Mouse (Mus musculus): Measurements from ENCODE around the gene Ppp1r18. TPM values are rescaled to one million over a fixed set of nuclear protein-coding genes. Genes with fewer than 3 reads are reported as not detected.

The Ppp1r18 gene
- 139 TPM for polyA plus RNA-seq (2015; fragmentation: Illumina TruSeq; extraction: RNeasy Lipid Tissue Mini Kit (QIAGEN cat#74804); ENCODE audit: insufficient read depth, low replicate concordance)

DNA sequence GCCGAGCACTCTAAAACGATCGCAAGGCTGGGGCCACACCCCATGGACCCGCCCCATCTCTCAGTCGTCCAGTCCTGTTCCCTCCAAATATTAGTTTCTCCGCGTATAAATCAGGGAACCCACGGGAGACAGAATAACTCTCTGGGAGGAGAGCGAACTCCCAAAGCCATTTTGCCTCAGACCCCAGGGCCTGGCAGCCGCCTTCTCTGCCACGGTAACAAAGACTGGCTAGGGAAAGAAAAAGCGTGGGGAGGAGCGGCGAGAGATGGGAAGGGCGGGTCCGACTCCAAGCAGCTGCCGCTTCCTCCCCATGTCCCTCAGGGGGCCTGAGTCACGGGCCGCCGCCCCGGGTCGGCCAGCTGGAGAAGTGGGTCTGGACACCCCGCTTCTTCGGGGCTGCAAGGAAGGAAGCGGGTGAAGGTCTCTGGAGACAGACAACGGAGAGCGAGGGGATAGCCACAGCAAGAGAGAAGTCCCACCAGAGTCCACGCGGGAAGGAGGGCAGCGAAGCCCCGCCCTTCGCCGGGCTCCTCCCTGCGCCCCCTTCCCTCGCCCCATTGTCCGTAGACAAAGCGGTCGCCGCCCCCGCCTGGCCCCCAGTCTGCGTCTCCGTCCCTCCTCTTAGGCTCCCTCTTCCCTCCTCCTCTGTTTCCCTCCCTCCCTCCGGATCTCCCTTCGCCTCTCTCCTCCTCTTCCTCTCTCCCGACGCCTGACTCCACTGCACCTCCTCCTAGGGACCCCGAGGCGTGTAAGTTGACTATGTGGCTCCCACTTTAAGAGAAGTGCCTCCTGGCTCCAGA lies at the start of gene Ppp1r18:
TSS of gene Ppp1r18 (plus strand) at position 113 of the 800 bp plus-strand sequence.

GRCm38 (mm10) chr17:35821439-35822430 lies 43.7 kb upstream of the Ppp1r18 start, which contains the start of gene Ier3:
Gene Ier3 (plus strand): TSS chr17:35821684.

GRCm38 (mm10) chr17:35822964-35823937 lies 42.1 kb upstream of the Ppp1r18 start, which contains the start of gene Flot1:
Gene Flot1 (plus strand): TSS chr17:35823230.

DNA sequence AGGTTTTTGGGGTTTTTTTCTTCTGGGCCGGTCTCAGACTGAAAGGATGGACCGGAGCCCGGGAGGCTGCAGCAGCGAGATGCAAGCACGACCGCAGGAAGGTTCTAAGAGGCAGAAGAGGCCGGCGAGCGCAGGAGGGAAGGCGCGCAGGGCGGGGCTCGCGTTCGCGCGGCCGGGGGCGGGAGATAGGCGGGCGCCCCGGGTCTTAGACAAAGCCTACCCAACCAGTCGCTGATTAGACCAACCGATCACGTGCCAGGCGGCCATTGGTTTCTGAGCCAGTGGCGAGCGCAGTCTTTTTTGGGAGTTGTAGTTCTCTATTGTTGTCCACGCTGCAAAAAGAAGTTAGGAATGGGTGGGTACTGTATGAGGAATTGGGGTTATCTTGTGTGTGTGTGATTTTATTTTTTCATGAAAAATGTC lies 27.3 kb upstream of the Ppp1r18 start, which contains the start of gene Tubb5:
TSS of gene Tubb5 (minus strand) at position 185 of the 423 bp plus-strand sequence.

DNA sequence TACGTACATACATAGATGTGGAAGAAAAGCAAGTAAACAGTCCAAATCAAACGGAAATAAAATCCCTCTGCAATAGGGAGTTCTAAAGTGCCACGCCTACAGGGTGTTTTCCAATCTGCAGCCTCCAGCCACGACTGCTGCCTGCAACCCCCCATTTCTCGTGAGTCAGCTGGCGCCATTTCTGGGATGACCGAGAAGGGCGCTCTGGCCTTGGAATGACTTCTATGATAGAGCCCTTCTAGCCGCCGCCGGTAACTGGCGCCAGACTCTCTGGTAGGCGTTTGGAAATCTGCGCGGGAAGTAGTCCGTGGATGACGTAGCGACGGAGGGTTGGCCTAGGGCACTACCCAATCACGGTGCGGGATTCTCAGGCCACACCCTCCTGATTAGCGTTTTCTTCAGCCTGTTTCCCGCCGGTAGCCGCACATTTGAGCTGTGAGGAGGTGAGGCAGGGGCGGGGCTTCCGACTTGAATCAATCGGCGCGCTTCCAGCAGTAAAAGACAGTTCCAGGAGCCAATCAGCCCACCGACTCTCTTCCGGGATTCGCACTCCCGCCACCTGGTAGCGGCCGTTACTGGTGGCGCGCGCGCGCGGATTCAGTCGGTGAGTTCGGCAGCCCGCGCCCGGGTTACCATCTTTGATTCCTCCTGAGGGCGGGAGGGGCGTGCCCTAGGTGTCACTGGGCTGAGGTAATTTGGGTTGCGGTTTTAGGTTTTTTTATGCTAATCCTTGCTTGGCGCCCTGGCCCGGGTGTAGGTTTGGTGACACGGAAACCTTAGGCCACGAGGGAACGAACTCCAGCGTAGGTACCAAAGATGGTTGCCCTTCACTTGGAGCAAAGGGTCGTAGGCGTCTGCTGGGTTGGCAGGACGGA lies 24.1 kb upstream of the Ppp1r18 start, which contains the start of gene Mdc1:
TSS of gene Mdc1 (plus strand) at position 440 of the 875 bp plus-strand sequence.

DNA sequence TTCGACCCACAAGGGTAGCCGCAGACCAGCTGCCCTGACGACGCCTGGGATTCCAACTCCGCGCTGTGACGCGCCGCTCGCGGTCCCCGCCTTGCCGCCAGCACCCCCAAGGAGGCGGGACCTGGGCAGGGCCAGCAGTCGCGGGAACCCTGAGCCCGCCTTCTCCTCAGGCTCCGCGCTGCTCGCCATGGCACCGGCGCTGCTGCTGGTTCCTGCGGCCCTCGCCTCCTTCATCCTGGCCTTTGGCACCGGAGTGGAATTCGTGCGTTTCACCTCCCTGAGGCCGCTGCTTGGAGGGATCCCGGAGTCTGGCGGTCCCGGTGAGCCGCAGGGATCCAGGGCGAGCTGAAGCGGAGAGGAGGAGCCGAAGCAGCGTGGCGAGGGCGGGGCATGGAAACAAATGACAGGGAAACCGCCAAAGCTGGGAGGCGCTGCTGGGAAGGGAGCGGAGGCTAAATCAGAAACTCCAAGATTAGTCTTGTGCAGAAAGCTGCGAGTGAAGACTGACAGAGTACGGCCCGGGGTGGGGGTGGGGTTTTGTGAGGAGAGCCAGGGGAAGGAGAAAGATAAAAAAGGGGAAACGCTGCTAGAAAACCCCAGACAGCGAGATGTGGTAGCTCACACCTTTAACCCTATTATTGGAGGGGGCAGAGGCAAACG lies 4.1 kb upstream of the Ppp1r18 start, which contains the start of gene Nrm:
TSS of gene Nrm (plus strand) at position 121 of the 660 bp plus-strand sequence.

DNA sequence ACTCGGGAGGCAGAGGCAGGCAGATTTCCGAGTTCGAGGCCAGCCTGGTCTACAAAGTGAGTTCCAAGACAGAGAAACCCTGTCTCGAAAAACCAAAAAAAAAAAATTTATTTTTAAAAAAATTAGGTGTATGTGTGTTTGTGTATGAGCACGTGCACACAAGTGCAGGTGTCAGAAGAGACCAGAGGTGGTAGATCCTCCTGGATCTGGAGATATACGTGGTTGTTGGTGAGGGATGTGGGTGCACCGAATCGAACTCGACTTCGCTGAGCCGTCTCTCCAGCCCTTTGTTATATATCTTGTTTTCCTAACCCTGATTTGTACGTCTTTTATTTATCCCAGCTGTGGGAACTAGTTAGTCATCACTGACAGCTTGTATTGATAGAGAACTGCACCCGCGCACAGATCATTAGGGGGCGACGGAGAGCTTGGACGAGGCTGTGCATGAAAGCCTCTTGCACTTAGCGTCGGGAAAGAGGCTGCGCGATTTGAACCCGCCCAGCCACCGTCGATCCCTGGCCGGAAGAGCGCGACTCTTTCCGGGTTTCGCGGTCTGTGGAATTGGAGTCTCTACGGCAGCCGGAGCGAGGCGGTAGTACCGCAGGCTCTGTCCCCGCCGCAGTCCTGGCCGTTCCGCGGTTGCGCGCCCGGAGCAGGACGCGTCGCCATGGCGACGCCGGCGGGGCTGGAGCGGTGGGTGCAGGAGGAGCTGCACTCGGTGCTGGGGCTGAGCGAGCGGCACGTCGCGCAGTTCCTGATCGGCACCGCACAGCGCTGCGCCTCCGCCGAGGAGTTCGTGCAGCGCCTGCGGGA lies 14.1 kb downstream of the Ppp1r18 start, which contains the start of gene Dhx16:
TSS of gene Dhx16 (plus strand) at position 575 of the 813 bp plus-strand sequence.

GRCm38 (mm10) chr17:35896781-35897643 lies 31.6 kb downstream of the Ppp1r18 start, which contains the start of gene 2310061I04Rik:
Gene 2310061I04Rik (minus strand): TSS chr17:35897431.

GRCm38 (mm10) chr17:35909919-35910369 lies 44.6 kb downstream of the Ppp1r18 start, which contains the start of gene Atat1:
Gene Atat1 (minus strand): TSS chr17:35910075.

DNA sequence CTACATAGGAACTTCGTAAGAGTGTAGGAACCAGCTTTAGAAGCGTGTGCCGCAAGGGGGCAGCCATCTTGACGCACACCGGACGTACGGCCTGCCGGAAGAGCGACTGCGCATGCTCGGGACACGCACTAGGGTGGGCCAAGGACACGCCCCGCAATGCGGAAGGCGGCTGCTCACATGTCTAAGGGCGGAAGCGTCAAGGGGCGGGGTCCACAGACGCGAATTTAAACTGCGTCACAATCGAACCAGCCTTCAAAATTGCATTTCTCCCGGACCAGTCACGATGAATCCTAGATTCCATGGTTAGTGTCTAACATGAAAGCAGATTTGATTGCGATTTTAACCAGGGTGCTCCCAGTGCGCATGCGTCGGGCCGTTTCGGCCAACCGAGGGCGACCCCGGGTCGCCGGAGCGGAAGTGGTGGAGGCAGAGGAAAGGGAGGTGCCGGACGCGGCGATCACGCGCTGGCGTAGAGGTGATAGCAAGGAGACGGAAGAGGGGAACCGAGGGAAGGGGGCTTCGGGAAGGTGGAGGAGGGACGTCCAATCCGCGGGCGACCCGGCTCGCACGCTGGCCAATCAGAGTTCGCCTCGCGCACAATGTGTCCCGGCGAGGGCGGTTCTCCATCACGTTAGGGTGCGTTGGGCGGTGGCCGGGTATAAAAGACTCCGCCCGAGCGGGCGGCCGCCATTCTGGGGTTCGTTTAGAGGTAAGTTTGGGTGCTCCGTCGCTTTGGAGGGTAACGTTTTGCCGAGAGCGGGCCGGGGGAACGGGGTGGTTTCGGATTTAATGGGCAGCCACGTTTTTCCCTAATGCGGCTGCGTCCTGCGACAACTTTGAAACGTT lies 51.1 kb downstream of the Ppp1r18 start, which contains the start of the genes Mrps18b and Ppp1r10:
TSS of gene Mrps18b (minus strand) at position 93 of the 846 bp plus-strand sequence.
TSS of gene Ppp1r10 (plus strand) at position 138 of the 846 bp plus-strand sequence.

Other genes with a start within 250 kb of the Ppp1r18 start
- not detected for gene Gm9573, start 239.0 kb upstream of the Ppp1r18 start, polyA plus RNA-seq (2015; fragmentation: Illumina TruSeq; extraction: RNeasy Lipid Tissue Mini Kit (QIAGEN cat#74804); ENCODE audit: insufficient read depth, low replicate concordance)
- gene Mucl3, start 221.9 kb upstream of the Ppp1r18 start, polyA plus RNA-seq (2015; fragmentation: Illumina TruSeq; extraction: RNeasy Lipid Tissue Mini Kit (QIAGEN cat#74804); ENCODE audit: insufficient read depth, low replicate concordance), result not detected
- gene Vars2, start 198.0 kb upstream of the Ppp1r18 start, polyA plus RNA-seq (2015; fragmentation: Illumina TruSeq; extraction: RNeasy Lipid Tissue Mini Kit (QIAGEN cat#74804); ENCODE audit: insufficient read depth, low replicate concordance), result 10.5 TPM
- gene Gtf2h4, start 191.9 kb upstream of the Ppp1r18 start, polyA plus RNA-seq (2015; fragmentation: Illumina TruSeq; extraction: RNeasy Lipid Tissue Mini Kit (QIAGEN cat#74804); ENCODE audit: insufficient read depth, low replicate concordance), result 8.0 TPM
- gene Ddr1, start 161.0 kb upstream of the Ppp1r18 start, polyA plus RNA-seq (2015; fragmentation: Illumina TruSeq; extraction: RNeasy Lipid Tissue Mini Kit (QIAGEN cat#74804); ENCODE audit: insufficient read depth, low replicate concordance), result 5.6 TPM
- gene Ier3, start 43.9 kb upstream of the Ppp1r18 start, polyA plus RNA-seq (2015; fragmentation: Illumina TruSeq; extraction: RNeasy Lipid Tissue Mini Kit (QIAGEN cat#74804); ENCODE audit: insufficient read depth, low replicate concordance), result 3.4 TPM
- gene Flot1, start 42.4 kb upstream of the Ppp1r18 start, polyA plus RNA-seq (2015; fragmentation: Illumina TruSeq; extraction: RNeasy Lipid Tissue Mini Kit (QIAGEN cat#74804); ENCODE audit: insufficient read depth, low replicate concordance), result 27.5 TPM
- 222 TPM for gene Tubb5, start 27.3 kb upstream of the Ppp1r18 start, polyA plus RNA-seq (2015; fragmentation: Illumina TruSeq; extraction: RNeasy Lipid Tissue Mini Kit (QIAGEN cat#74804); ENCODE audit: insufficient read depth, low replicate concordance)
- 59.7 TPM for gene Mdc1, start 24.1 kb upstream of the Ppp1r18 start, polyA plus RNA-seq (2015; fragmentation: Illumina TruSeq; extraction: RNeasy Lipid Tissue Mini Kit (QIAGEN cat#74804); ENCODE audit: insufficient read depth, low replicate concordance)
- 43.1 TPM for gene Nrm, start 4.3 kb upstream of the Ppp1r18 start, polyA plus RNA-seq (2015; fragmentation: Illumina TruSeq; extraction: RNeasy Lipid Tissue Mini Kit (QIAGEN cat#74804); ENCODE audit: insufficient read depth, low replicate concordance)
- gene Dhx16, start 14.2 kb downstream of the Ppp1r18 start, polyA plus RNA-seq (2015; fragmentation: Illumina TruSeq; extraction: RNeasy Lipid Tissue Mini Kit (QIAGEN cat#74804); ENCODE audit: insufficient read depth, low replicate concordance), result 124 TPM
- gene 2310061I04Rik, start 31.8 kb downstream of the Ppp1r18 start, polyA plus RNA-seq (2015; fragmentation: Illumina TruSeq; extraction: RNeasy Lipid Tissue Mini Kit (QIAGEN cat#74804); ENCODE audit: insufficient read depth, low replicate concordance), result 29.9 TPM
- gene Atat1, start 44.5 kb downstream of the Ppp1r18 start, polyA plus RNA-seq (2015; fragmentation: Illumina TruSeq; extraction: RNeasy Lipid Tissue Mini Kit (QIAGEN cat#74804); ENCODE audit: insufficient read depth, low replicate concordance), result 15.8 TPM
- 63.0 TPM for gene Mrps18b, start 50.8 kb downstream of the Ppp1r18 start, polyA plus RNA-seq (2015; fragmentation: Illumina TruSeq; extraction: RNeasy Lipid Tissue Mini Kit (QIAGEN cat#74804); ENCODE audit: insufficient read depth, low replicate concordance)
- 32.2 TPM for gene Ppp1r10, start 50.8 kb downstream of the Ppp1r18 start, polyA plus RNA-seq (2015; fragmentation: Illumina TruSeq; extraction: RNeasy Lipid Tissue Mini Kit (QIAGEN cat#74804); ENCODE audit: insufficient read depth, low replicate concordance)
- gene Abcf1, start 104.2 kb downstream of the Ppp1r18 start, polyA plus RNA-seq (2015; fragmentation: Illumina TruSeq; extraction: RNeasy Lipid Tissue Mini Kit (QIAGEN cat#74804); ENCODE audit: insufficient read depth, low replicate concordance), result 133 TPM
- 19.0 TPM for gene Gnl1, start 114.3 kb downstream of the Ppp1r18 start, polyA plus RNA-seq (2015; fragmentation: Illumina TruSeq; extraction: RNeasy Lipid Tissue Mini Kit (QIAGEN cat#74804); ENCODE audit: insufficient read depth, low replicate concordance)
- gene Prr3, start 114.6 kb downstream of the Ppp1r18 start, polyA plus RNA-seq (2015; fragmentation: Illumina TruSeq; extraction: RNeasy Lipid Tissue Mini Kit (QIAGEN cat#74804); ENCODE audit: insufficient read depth, low replicate concordance), result 29.2 TPM
- 80.5 TPM for gene H2-T24, start 155.0 kb downstream of the Ppp1r18 start, polyA plus RNA-seq (2015; fragmentation: Illumina TruSeq; extraction: RNeasy Lipid Tissue Mini Kit (QIAGEN cat#74804); ENCODE audit: insufficient read depth, low replicate concordance)
- gene H2-T23, start 167.3 kb downstream of the Ppp1r18 start, polyA plus RNA-seq (2015; fragmentation: Illumina TruSeq; extraction: RNeasy Lipid Tissue Mini Kit (QIAGEN cat#74804); ENCODE audit: insufficient read depth, low replicate concordance), result 186 TPM
- gene H2-T22, start 177.2 kb downstream of the Ppp1r18 start, polyA plus RNA-seq (2015; fragmentation: Illumina TruSeq; extraction: RNeasy Lipid Tissue Mini Kit (QIAGEN cat#74804); ENCODE audit: insufficient read depth, low replicate concordance), result 124 TPM
- gene Gm6034, start 177.4 kb downstream of the Ppp1r18 start, polyA plus RNA-seq (2015; fragmentation: Illumina TruSeq; extraction: RNeasy Lipid Tissue Mini Kit (QIAGEN cat#74804); ENCODE audit: insufficient read depth, low replicate concordance), result 0.25 TPM
- gene Gm11127, start 192.8 kb downstream of the Ppp1r18 start, polyA plus RNA-seq (2015; fragmentation: Illumina TruSeq; extraction: RNeasy Lipid Tissue Mini Kit (QIAGEN cat#74804); ENCODE audit: insufficient read depth, low replicate concordance), result not detected